Mouse (Mus musculus): Measurements from ENCODE around the gene Slc2a13.

- no peak for TF ChIP-seq CTCF (conservative IDR thresholded peaks at IDR 0.05; ENCODE audit: low read length)
- no peak for TF ChIP-seq POU5F1 (IDR thresholded peaks at IDR 0.05; ENCODE audit: borderline replicate concordance, low read length)
- no peak for TF ChIP-seq NANOG (IDR thresholded peaks at IDR 0.05; ENCODE audit: borderline replicate concordance, low read length)
These were observed 11.3 kb downstream of the Slc2a13 start for GRCm38 (mm10) chr15:91561728-91562127.
